Mouse (Mus musculus) right cerebral cortex, postnatal 14 days (tissue): Measurements from ENCODE around the gene Mapk1.

Experiments used
- DNase-seq: peaks from one replicate; pipeline ENCODE4 v3.0.0; 2022

Mapk1 gene

DNA sequence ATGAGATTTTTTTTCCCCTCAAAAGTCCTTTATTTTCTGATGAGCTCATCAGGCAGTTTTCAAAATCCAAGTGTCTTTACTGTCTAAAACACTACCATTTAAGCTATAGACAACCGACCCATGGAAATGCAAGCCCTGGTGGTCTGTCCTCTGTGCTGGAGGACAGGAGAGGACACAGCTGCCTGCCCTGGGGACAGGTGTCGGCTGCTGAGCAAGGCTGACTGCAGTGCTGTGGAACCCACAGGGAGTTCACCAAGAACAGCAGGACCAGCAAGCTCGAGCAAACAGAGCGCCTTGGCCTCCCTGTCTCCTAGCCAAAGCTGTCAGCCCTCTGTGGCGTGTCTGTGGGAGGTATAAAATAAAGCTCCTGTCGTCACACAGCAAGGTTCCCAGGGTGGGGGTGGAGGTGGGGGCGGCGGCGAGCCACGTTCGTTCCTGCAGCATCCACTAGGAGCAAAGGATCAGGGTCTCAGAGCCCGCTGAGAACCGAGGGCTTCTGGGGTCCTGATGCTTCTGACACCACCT, 103.5 kb downstream of the Mapk1 start:
- peak; percentile 38 for DNase-seq

DNA sequence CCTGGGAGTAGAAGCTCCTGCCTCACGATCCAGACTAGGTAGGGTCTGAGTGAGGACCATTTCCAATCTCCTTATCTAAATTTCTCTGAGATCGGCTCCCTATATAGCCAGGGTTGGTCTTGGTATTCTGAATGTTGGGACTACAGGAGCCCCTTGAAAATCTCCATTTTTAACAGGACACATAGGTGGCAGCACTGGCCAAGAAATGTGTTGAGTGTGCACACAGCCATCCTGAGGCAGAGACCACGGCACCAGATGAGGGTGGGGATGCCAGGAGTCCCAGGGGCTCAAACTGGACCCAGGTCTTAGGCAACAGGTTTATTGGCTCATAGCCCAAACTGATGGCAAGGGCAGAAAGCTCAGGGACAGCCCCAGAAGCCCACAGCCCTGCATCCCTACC, 105.2 kb downstream of the Mapk1 start:
- DNase-seq, result peak; percentile 32

- DNase-seq, result no peak
These were observed 113.8 kb downstream of the Mapk1 start for GRCm38 (mm10) chr16:17096938-17097337.
